Mouse (Mus musculus) stomach, embryonic 15.5 days (tissue): ENCODE measurements around the gene Cetn2. TPM values are rescaled to one million over a fixed set of nuclear protein-coding genes. Genes with fewer than 3 reads are reported as not detected.

ENCODE experiments used
- ATAC-seq: fragments of 200-750 bp; cut with Nextera tagmentation; 2 replicates; pipeline ENCODE4 v1.8.0; 2017; ENCODE audit warnings: low read depth, moderate number of reproducible peaks, moderate TSS enrichment; ENCODE audit not compliant: insufficient read depth, low FRiP score
- H3K27ac ChIP-seq: fragments of 300-500 bp; sonication (generic); 2 replicates; pipeline ENCODE4 v1.5.1; 2015; ENCODE audit warnings: mild to moderate bottlenecking, inconsistent platforms
- H3K27me3 ChIP-seq: fragments of 300-500 bp; sonication (generic); replicated peaks from 2 replicates; pipeline ENCODE4 v1.6.1; 2015; ENCODE audit warnings: inconsistent platforms
- H3K36me3 ChIP-seq: fragments of 300-500 bp; sonication (generic); 2 replicates; pipeline ENCODE4 v1.6.1; 2015; ENCODE audit warnings: inconsistent platforms
- H3K4me1 ChIP-seq: fragments of 300-500 bp; sonication (generic); 2 replicates; pipeline ENCODE4 v1.6.1; 2015; ENCODE audit warnings: inconsistent platforms
- H3K4me2 ChIP-seq: fragments of 300-500 bp; sonication (generic); 2 replicates; pipeline ENCODE4 v1.6.1; 2015; ENCODE audit warnings: mild to moderate bottlenecking, inconsistent platforms
- H3K4me3 ChIP-seq: fragments of 300-500 bp; sonication (generic); replicated peaks from 2 replicates; pipeline ENCODE4 v1.5.1; 2015; ENCODE audit warnings: inconsistent platforms
- H3K9ac ChIP-seq: fragments of 300-500 bp; sonication (generic); 2 replicates; pipeline ENCODE4 v1.6.1; 2015; ENCODE audit warnings: inconsistent platforms
- H3K9me3 ChIP-seq: fragments of 300-500 bp; sonication (generic); 2 replicates; pipeline ENCODE4 v1.6.1; 2016; ENCODE audit warnings: inconsistent platforms
- WGBS: fragments of 180-500 bp; shearing (Covaris S2); methylation state at CpG from one replicate; pipeline ENCODE4 v1.1.7; 2015; 5-methylcytosine and 5-hydroxymethylcytosine counted together
- polyA plus RNA-seq: library from polyadenylated mRNA; unstranded; fragments of >200 nt; fragmentation: Nextera tagmentation; extraction: Ambion mirVana; gene quantifications from 2 replicates; pipeline ENCODE4 v1.2.1, GENCODE M21; 2015

Gene Cetn2
- 64.8 and 75.0 TPM in 2 replicates for polyA plus RNA-seq

GRCm38 (mm10) chrX:72917884-72918681 is at the start of gene Cetn2, which contains the start of gene Nsdhl:
TSS of gene Cetn2 (minus strand) at chrX:72918411.
TSS of gene Nsdhl (plus strand) at chrX:72918557.
- 19% methylated on average over 41 of the region's 41 CpGs for WGBS
- 0 out of 2 replicates have a peak within 1 kb of the TSS, but pooled peaks have one; percentile 4 for H3K9ac ChIP-seq
- peak within 1 kb of the TSS; percentile 56 for H3K4me3 ChIP-seq
- no peaks in the 10 kb centered on the region for H3K9me3 ChIP-seq
- H3K4me1 ChIP-seq: no peaks in the 10 kb centered on the region; the same call in 1 of the 2 replicates
- no peaks in the 10 kb centered on the region for H3K36me3 ChIP-seq
- peak; percentile 98 for ATAC-seq
- no peaks in the 10 kb centered on the region for H3K27me3 ChIP-seq
- H3K4me2 ChIP-seq: peak within 1 kb of the TSS; percentile 52
- peak within 1 kb of the TSS; percentile 61; the same call in 1 of the 2 replicates for H3K27ac ChIP-seq

- Histone ChIP-seq H3K9ac (no peak overlapping the region), H3K36me3 (no peaks in the 10 kb centered on the region), H3K4me2 (no peak overlapping the region), H3K9me3 (no peaks in the 10 kb centered on the region), H3K4me3 (no peak overlapping the region), H3K4me1 (no peaks in the 10 kb centered on the region), H3K27me3 (no peaks in the 10 kb centered on the region), H3K27ac (no peak overlapping the region)
- WGBS: 70% methylated on average over 3 of the region's 3 CpGs
- no peak for ATAC-seq
These were observed 44.5 kb upstream of the Cetn2 start for GRCm38 (mm10) chrX:72962743-72963142.

- no peak for ATAC-seq
- Histone ChIP-seq H3K4me3 (no peak overlapping the region), H3K9ac (no peak overlapping the region), H3K36me3 (no peaks in the 10 kb centered on the region), H3K4me2 (no peak overlapping the region), H3K27me3 (no peaks in the 10 kb centered on the region), H3K9me3 (no peaks in the 10 kb centered on the region), H3K4me1 (no peaks in the 10 kb centered on the region), H3K27ac (no peak overlapping the region)
- WGBS: 85% methylated on average over 3 of the region's 3 CpGs
These were observed 43.3 kb upstream of the Cetn2 start for GRCm38 (mm10) chrX:72961511-72961910.

GRCm38 (mm10) chrX:72960431-72960830 is 42.2 kb upstream of the Cetn2 start:
- Histone ChIP-seq H3K4me2 (no peak overlapping the region), H3K9me3 (no peaks in the 10 kb centered on the region), H3K36me3 (no peaks in the 10 kb centered on the region), H3K9ac (no peak overlapping the region), H3K4me1 (no peaks in the 10 kb centered on the region), H3K27ac (no peak overlapping the region), H3K4me3 (no peak overlapping the region), H3K27me3 (no peaks in the 10 kb centered on the region)
- ATAC-seq: no peak
- 86% methylated on average over 4 of the region's 4 CpGs for WGBS

GRCm38 (mm10) chrX:72956486-72956885 is 38.3 kb upstream of the Cetn2 start:
- Histone ChIP-seq H3K36me3 (no peaks in the 10 kb centered on the region), H3K9ac (no peak overlapping the region), H3K27ac (no peak overlapping the region), H3K27me3 (no peaks in the 10 kb centered on the region), H3K4me1 (no peaks in the 10 kb centered on the region), H3K4me2 (no peak overlapping the region), H3K4me3 (no peak overlapping the region), H3K9me3 (no peaks in the 10 kb centered on the region)
- 85% methylated on average over 4 of the region's 4 CpGs for WGBS
- ATAC-seq: no peak

- H3K4me3 ChIP-seq: no peak overlapping the region
- no peaks in the 10 kb centered on the region for H3K9me3 ChIP-seq
- no peak overlapping the region for H3K27ac ChIP-seq
- H3K9ac ChIP-seq: no peak overlapping the region
- H3K36me3 ChIP-seq: no peaks in the 10 kb centered on the region
- no peaks in the 10 kb centered on the region for H3K4me1 ChIP-seq
- ATAC-seq: no peak
- no peaks in the 10 kb centered on the region for H3K27me3 ChIP-seq
- WGBS: 87% methylated on average over 4 of the region's 4 CpGs
- H3K4me2 ChIP-seq: no peak overlapping the region
These were observed 35.3 kb upstream of the Cetn2 start for GRCm38 (mm10) chrX:72953464-72953863.

- no peaks in the 10 kb centered on the region for H3K9me3 ChIP-seq
- H3K9ac ChIP-seq: no peak overlapping the region
- no peaks in the 10 kb centered on the region for H3K27me3 ChIP-seq
- H3K4me3 ChIP-seq: no peak overlapping the region
- H3K36me3 ChIP-seq: no peaks in the 10 kb centered on the region
- no peak overlapping the region for H3K27ac ChIP-seq
- WGBS: 79% methylated on average over 2 of the region's 2 CpGs
- no peaks in the 10 kb centered on the region; the same call in 1 of the 2 replicates for H3K4me1 ChIP-seq
- H3K4me2 ChIP-seq: no peak overlapping the region
- ATAC-seq: no peak
These were observed 3.2 kb upstream of the Cetn2 start for GRCm38 (mm10) chrX:72921391-72921790.

GRCm38 (mm10) chrX:72918682-72919059 is 460 bp upstream of the Cetn2 start:
- 18% methylated on average over 6 of the region's 6 CpGs for WGBS
- Histone ChIP-seq H3K27me3 (no peaks in the 10 kb centered on the region), H3K9ac (no peak overlapping the region), H3K4me2 (peak overlapping the region; percentile 52), H3K36me3 (no peaks in the 10 kb centered on the region), H3K27ac (peak overlapping the region; percentile 61; the same call in 1 of the 2 replicates), H3K9me3 (no peaks in the 10 kb centered on the region), H3K4me3 (peak overlapping the region; percentile 56), H3K4me1 (no peaks in the 10 kb centered on the region; the same call in 1 of the 2 replicates)
- ATAC-seq: no peak

GRCm38 (mm10) chrX:72911611-72912010 is 6.6 kb downstream of the Cetn2 start:
- ATAC-seq: no peak
- H3K27ac ChIP-seq: no peak overlapping the region
- WGBS: 62% methylated on average over 1 of the region's 1 CpGs

GRCm38 (mm10) chrX:72908404-72908741 is 9.8 kb downstream of the Cetn2 start:
- Histone ChIP-seq H3K9me3 (no peaks in the 10 kb centered on the region), H3K36me3 (no peaks in the 10 kb centered on the region), H3K9ac (no peak overlapping the region), H3K27ac (no peak overlapping the region), H3K4me1 (no peaks in the 10 kb centered on the region), H3K4me2 (no peak overlapping the region), H3K27me3 (no peaks in the 10 kb centered on the region), H3K4me3 (no peak overlapping the region)
- 18% methylated on average over 2 of the region's 2 CpGs for WGBS
- ATAC-seq: no peak

More at GRCm38 (mm10) chrX:72911611-72912010, 6.6 kb downstream of the Cetn2 start:
- no peaks in the 10 kb centered on the region for H3K4me1 ChIP-seq
- H3K9ac ChIP-seq: no peak overlapping the region
- H3K27me3 ChIP-seq: no peaks in the 10 kb centered on the region
- H3K9me3 ChIP-seq: no peaks in the 10 kb centered on the region
- no peak overlapping the region for H3K4me2 ChIP-seq
- no peaks in the 10 kb centered on the region for H3K36me3 ChIP-seq
- no peak overlapping the region for H3K4me3 ChIP-seq

GRCm38 (mm10) chrX:72907619-72908403 is 10.4 kb downstream of the Cetn2 start:
- ATAC-seq: no peak
- Histone ChIP-seq H3K36me3 (no peaks in the 10 kb centered on the region), H3K27me3 (no peaks in the 10 kb centered on the region), H3K9ac (no peak overlapping the region), H3K4me2 (no peak overlapping the region), H3K27ac (no peak overlapping the region), H3K4me1 (no peaks in the 10 kb centered on the region), H3K9me3 (no peaks in the 10 kb centered on the region), H3K4me3 (no peak overlapping the region)
- WGBS: 72% methylated on average over 6 of the region's 6 CpGs

- Histone ChIP-seq H3K4me2 (no peak overlapping the region), H3K9me3 (no peaks in the 10 kb centered on the region), H3K36me3 (no peaks in the 10 kb centered on the region), H3K9ac (no peak overlapping the region), H3K27me3 (no peaks in the 10 kb centered on the region), H3K27ac (no peak overlapping the region), H3K4me1 (no peaks in the 10 kb centered on the region), H3K4me3 (no peak overlapping the region)
- no peak for ATAC-seq
- WGBS: 35% methylated on average over 1 of the region's 1 CpGs
These were observed 15.7 kb downstream of the Cetn2 start for GRCm38 (mm10) chrX:72902530-72902929.
